Mouse (Mus musculus) midbrain, embryonic 14.5 days (tissue): ENCODE data around the gene Tiam1. TPM values are rescaled to one million over a fixed set of nuclear protein-coding genes. Genes with fewer than 3 reads are reported as not detected.
A peak's percentile ranks its signal among the peaks of the same experiment; 100 is the strongest.

Experiments
- ATAC-seq: fragments of 200-750 bp; cut with Nextera tagmentation; 2 replicates; pipeline ENCODE4 v1.8.0; 2017; ENCODE audit warnings: moderate number of reproducible peaks, moderate library complexity; ENCODE audit not compliant: low FRiP score, low TSS enrichment
- DNase-seq: peaks from one replicate; pipeline ENCODE4 v3.0.0-alpha.2; 2015
- H3K27ac ChIP-seq: fragments of 300-500 bp; sonication (generic); replicated peaks from 2 replicates; pipeline ENCODE4 v1.5.1; 2014; ENCODE audit warnings: mild to moderate bottlenecking, low read depth, low read length, moderate library complexity
- H3K27me3 ChIP-seq: fragments of 300-500 bp; sonication (generic); 2 replicates; pipeline ENCODE4 v1.6.1; 2014; ENCODE audit warnings: low read length, control low read depth, mixed read lengths; ENCODE audit not compliant: control insufficient read depth, insufficient read depth
- H3K36me3 ChIP-seq: fragments of 300-500 bp; sonication (generic); 2 replicates; pipeline ENCODE4 v1.6.1; 2014; ENCODE audit warnings: low read length, control low read depth; ENCODE audit not compliant: control insufficient read depth, insufficient read depth
- H3K4me1 ChIP-seq: fragments of 300-500 bp; sonication (generic); 2 replicates; pipeline ENCODE4 v1.6.1; 2014; ENCODE audit warnings: mild to moderate bottlenecking, antibody characterized with exemption, low read length, control low read depth; ENCODE audit not compliant: control insufficient read depth, insufficient read depth
- H3K4me2 ChIP-seq: fragments of 300-500 bp; sonication (generic); 2 replicates; pipeline ENCODE4 v1.6.1; 2014; ENCODE audit warnings: mild to moderate bottlenecking, low read length, moderate library complexity
- H3K4me3 ChIP-seq: fragments of 300-500 bp; sonication (generic); replicated peaks from 2 replicates; pipeline ENCODE4 v1.5.1; 2014; ENCODE audit warnings: low read depth, low read length
- H3K9ac ChIP-seq: fragments of 300-500 bp; sonication (generic); replicated peaks from 2 replicates; pipeline ENCODE4 v1.6.1; 2014; ENCODE audit warnings: mild to moderate bottlenecking, low read length, moderate library complexity
- H3K9me3 ChIP-seq: fragments of 300-500 bp; sonication (generic); 2 replicates; pipeline ENCODE4 v1.6.1; 2016; ENCODE audit warnings: low read length, control low read depth, mixed read lengths; ENCODE audit not compliant: control insufficient read depth
- WGBS: fragments of 180-500 bp; shearing (Covaris S2); extraction: QIAGEN DNeasy Blood & Tissue Kit; methylation state at CpG from one replicate; pipeline ENCODE4 v1.1.7; 2014; 5-methylcytosine and 5-hydroxymethylcytosine counted together
- polyA plus RNA-seq: library from polyadenylated mRNA; unstranded; fragments of >200 nt; fragmentation: Nextera tagmentation; extraction: Ambion mirVana; gene quantifications from 2 replicates; pipeline ENCODE4 v1.2.1, GENCODE M21; 2014

Tiam1 gene
- polyA plus RNA-seq, 1 experiment from 2014 or later, result 34.6 TPM

DNA sequence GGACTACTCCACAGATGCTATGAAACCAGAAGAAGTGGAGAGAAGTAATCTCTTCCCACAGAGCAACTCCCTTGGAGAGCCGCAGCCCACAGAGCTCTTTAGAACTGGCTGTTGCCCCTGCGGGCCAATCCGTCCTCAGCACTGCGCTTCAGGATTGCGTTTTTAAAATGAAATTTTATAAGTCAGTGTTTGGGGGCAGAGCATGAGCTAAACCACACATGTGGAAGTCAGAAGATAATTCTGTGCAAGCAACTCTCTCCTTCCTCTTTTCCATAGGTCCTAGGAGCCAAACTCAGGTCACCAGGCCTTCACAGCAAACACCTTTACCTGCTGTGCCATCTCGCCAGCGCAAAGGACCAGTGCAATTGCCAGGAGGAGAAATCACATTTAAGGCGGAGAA, 98.0 kb downstream of the Tiam1 start:
- Histone ChIP-seq H3K9ac (no peak overlapping the region), H3K4me1 (0 out of 2 replicates have a peak, but pooled peaks cover 2% of the 10 kb centered on the region), H3K27me3 (no peaks in the 10 kb centered on the region), H3K4me3 (no peak overlapping the region), H3K36me3 (no peaks in the 10 kb centered on the region), H3K9me3 (no peaks in the 10 kb centered on the region), H3K4me2 (no peak overlapping the region), H3K27ac (no peak overlapping the region)
- 94% methylated on average over 8 of the region's 8 CpGs for WGBS
- ATAC-seq (no peak), DNase-seq (no peak)

GRCm38 (mm10) chr16:90044004-90044754, 99.4 kb downstream of the Tiam1 start:
- no peaks in the 10 kb centered on the region for H3K27me3 ChIP-seq
- no peak overlapping the region for H3K4me3 ChIP-seq
- no peak overlapping the region for H3K4me2 ChIP-seq
- H3K9ac ChIP-seq, result no peak overlapping the region
- H3K4me1 ChIP-seq, result 0 out of 2 replicates have a peak, but pooled peaks cover 4% of the 10 kb centered on the region
- no peak overlapping the region; the same call in 1 of the 2 replicates for H3K27ac ChIP-seq
- H3K36me3 ChIP-seq, result no peaks in the 10 kb centered on the region
- DNase-seq (no peak), ATAC-seq (no peak)
- WGBS, result 87% methylated on average over 21 of the region's 21 CpGs
- H3K9me3 ChIP-seq, result no peaks in the 10 kb centered on the region

- no peak overlapping the region for H3K9ac ChIP-seq
- WGBS, result 91% methylated on average over 10 of the region's 10 CpGs
- H3K27ac ChIP-seq, result no peak overlapping the region
- DNase-seq (no peak), ATAC-seq (no peak)
- H3K4me3 ChIP-seq, result no peak overlapping the region
- H3K27me3 ChIP-seq, result no peaks in the 10 kb centered on the region
- no peaks in the 10 kb centered on the region for H3K36me3 ChIP-seq
- 0 out of 2 replicates have a peak, but pooled peaks cover 4% of the 10 kb centered on the region for H3K4me1 ChIP-seq
- H3K9me3 ChIP-seq, result no peaks in the 10 kb centered on the region
- H3K4me2 ChIP-seq, result no peak overlapping the region
Observed at GRCm38 (mm10) chr16:90042874-90043273, 100.7 kb downstream of the Tiam1 start.

- Histone ChIP-seq H3K4me2 (no peak overlapping the region), H3K27me3 (no peaks in the 10 kb centered on the region), H3K4me3 (no peak overlapping the region), H3K27ac (no peak overlapping the region), H3K9ac (no peak overlapping the region), H3K9me3 (no peaks in the 10 kb centered on the region), H3K4me1 (0 out of 2 replicates have a peak, but pooled peaks cover 4% of the 10 kb centered on the region), H3K36me3 (no peaks in the 10 kb centered on the region)
- WGBS, result 79% methylated on average over 10 of the region's 10 CpGs
- ATAC-seq (no peak), DNase-seq (no peak)
Observed at GRCm38 (mm10) chr16:90042386-90042785, 101.2 kb downstream of the Tiam1 start.

- DNase-seq (peak; percentile 72), ATAC-seq (no peak)
- Histone ChIP-seq H3K27ac (no peak overlapping the region), H3K4me2 (no peak overlapping the region), H3K4me3 (no peak overlapping the region), H3K36me3 (no peaks in the 10 kb centered on the region), H3K9ac (no peak overlapping the region), H3K9me3 (no peaks in the 10 kb centered on the region), H3K4me1 (0 out of 2 replicates have a peak, but pooled peaks cover 4% of the 10 kb centered on the region), H3K27me3 (no peaks in the 10 kb centered on the region)
- WGBS, result 56% methylated on average over 8 of the region's 8 CpGs
Observed at GRCm38 (mm10) chr16:90040771-90041364, 102.7 kb downstream of the Tiam1 start.

DNA sequence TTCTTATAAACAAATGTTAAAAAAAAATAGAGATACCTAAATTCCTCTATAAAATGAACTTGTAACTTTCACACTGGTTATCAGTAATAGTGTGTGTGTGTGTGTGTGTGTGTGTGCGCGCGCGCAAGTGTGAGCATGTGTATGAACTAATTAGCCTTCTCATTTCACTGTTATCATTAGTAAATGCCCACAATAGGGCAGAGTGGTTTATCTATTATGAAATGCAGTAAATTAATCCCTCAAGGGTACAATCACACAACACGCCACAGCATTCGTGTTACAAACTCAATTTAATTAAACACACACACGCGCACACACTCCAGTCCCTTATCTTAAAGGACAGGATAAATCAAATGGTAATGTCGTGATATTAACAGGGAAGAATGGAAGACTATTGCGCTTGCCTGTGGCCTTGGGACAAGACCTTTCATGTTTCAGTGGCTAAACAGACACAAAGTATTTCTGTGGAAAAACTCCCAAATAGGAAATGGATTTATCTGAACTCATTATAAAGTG, 107.9 kb downstream of the Tiam1 start:
- no peak overlapping the region for H3K9ac ChIP-seq
- H3K27me3 ChIP-seq, result no peaks in the 10 kb centered on the region
- no peak for DNase-seq
- H3K4me2 ChIP-seq, result no peak overlapping the region
- WGBS, result 68% methylated on average over 10 of the region's 10 CpGs
- no peaks in the 10 kb centered on the region for H3K9me3 ChIP-seq
- 0 out of 2 replicates have a peak, but pooled peaks cover 3% of the 10 kb centered on the region for H3K4me1 ChIP-seq
- no peak overlapping the region for H3K27ac ChIP-seq
- ATAC-seq, result no peak
- H3K36me3 ChIP-seq, result no peaks in the 10 kb centered on the region
- H3K4me3 ChIP-seq, result no peak overlapping the region

DNA sequence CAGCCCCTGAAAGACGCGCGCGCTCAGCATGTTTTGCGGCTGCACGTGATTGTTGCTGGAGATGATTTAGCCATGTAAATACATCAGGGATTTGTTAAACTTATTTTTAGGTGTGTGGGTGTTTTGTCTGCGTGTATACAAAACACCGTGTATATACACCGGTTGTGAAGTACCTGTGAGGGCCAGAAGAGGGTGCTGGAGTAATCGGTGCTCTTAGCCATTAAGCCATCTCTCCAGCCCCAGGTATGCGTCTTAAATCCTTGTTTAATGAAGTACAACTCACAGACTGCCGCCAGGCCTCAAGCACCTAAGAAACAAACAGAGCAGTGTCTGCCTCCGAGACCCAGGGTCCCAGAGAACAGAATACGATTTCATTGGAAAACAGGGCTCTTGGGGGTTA, 113.2 kb downstream of the Tiam1 start:
- WGBS, result 86% methylated on average over 14 of the region's 14 CpGs
- Histone ChIP-seq H3K27ac (no peak overlapping the region), H3K4me2 (no peak overlapping the region), H3K36me3 (no peaks in the 10 kb centered on the region), H3K4me3 (no peak overlapping the region), H3K9ac (no peak overlapping the region), H3K9me3 (no peaks in the 10 kb centered on the region), H3K27me3 (no peaks in the 10 kb centered on the region), H3K4me1 (no peaks in the 10 kb centered on the region)
- DNase-seq, result no peak
- ATAC-seq, result no peak

GRCm38 (mm10) chr16:90027886-90028285, 115.7 kb downstream of the Tiam1 start:
- Histone ChIP-seq H3K9ac (no peak overlapping the region), H3K4me2 (no peak overlapping the region), H3K9me3 (no peaks in the 10 kb centered on the region), H3K27me3 (no peaks in the 10 kb centered on the region), H3K4me3 (no peak overlapping the region), H3K36me3 (no peaks in the 10 kb centered on the region), H3K27ac (no peak overlapping the region), H3K4me1 (no peaks in the 10 kb centered on the region)
- WGBS, result 65% methylated on average over 3 of the region's 3 CpGs
- ATAC-seq (no peak), DNase-seq (no peak)
